Mouse (Mus musculus) gonadal fat pad, adult 2 months (tissue): ENCODE data around the gene Ccdc83. TPM values are rescaled to one million over a fixed set of nuclear protein-coding genes. Genes with fewer than 3 reads are reported as not detected.

Experiments
- DNase-seq: peaks from one replicate; pipeline ENCODE4 v3.0.0-alpha.2; 2012; ENCODE audit warnings: low read depth
- polyA plus RNA-seq: library from polyadenylated mRNA; depleted of rRNA; stranded (reverse); fragments of >200 nt; gene quantifications from 2 replicates; pipeline ENCODE4 v1.2.3, GENCODE M21; 2012; rRNA removed

Ccdc83 gene
- 0.11 and 0.12 TPM in 2 replicates for polyA plus RNA-seq

DNA sequence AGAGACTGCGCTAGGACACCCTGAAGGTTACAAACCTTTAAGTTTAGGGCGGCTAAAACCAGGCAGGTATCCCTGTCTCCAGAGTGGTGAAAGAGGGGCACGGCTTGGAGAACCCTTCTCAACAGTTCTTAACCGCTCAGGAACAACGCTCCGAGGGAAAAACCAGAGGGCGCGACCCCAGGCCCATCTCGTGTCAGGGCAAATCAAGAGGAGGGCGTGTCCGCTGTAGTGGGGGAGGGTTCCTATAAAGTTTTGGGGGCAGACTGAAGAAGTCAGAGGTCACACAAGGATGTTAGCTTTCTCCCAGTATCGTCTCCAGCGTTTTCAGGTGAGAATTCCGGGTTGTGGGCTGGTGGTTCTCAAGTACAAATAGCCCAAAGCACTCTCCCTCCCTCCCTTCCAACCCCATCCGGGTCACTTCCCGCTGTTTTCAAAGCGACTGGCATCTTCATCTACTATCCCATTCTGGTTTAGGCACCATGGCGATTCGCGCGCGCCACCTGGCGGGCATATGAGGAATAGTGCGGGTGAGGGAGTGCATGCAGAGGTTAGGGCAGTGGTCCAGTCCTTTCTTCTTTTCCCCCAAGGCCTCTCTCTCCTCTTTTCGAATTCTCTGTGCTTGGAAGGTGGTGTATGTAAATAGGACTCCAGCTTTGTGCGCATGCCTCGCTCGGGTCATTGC, at the start of gene Ccdc83:
Gene Ccdc83, minus strand, starts transcription at position 489 of the 682 bp plus-strand sequence.
- DNase-seq = no peak

DNA sequence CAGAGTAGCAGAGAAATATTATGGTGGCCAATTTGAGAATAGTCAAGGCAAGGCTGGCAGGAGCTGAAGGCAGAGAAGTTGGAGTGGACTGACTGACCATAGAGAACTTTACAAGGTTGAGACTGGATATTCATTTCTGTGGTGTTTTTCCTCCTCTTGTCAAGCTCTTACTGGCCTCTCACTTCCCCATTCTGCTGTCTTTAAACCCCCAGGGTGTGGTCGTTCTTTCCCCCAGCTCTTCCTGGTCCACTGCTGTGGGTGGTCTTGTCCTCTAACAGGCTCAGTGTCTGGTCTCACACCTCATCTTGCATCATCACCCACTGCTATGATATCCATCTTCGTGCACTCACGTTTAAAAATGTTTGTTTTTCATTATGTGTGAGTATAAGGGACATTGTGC, 47.8 kb upstream of the Ccdc83 start:
- DNase-seq = no peak

DNA sequence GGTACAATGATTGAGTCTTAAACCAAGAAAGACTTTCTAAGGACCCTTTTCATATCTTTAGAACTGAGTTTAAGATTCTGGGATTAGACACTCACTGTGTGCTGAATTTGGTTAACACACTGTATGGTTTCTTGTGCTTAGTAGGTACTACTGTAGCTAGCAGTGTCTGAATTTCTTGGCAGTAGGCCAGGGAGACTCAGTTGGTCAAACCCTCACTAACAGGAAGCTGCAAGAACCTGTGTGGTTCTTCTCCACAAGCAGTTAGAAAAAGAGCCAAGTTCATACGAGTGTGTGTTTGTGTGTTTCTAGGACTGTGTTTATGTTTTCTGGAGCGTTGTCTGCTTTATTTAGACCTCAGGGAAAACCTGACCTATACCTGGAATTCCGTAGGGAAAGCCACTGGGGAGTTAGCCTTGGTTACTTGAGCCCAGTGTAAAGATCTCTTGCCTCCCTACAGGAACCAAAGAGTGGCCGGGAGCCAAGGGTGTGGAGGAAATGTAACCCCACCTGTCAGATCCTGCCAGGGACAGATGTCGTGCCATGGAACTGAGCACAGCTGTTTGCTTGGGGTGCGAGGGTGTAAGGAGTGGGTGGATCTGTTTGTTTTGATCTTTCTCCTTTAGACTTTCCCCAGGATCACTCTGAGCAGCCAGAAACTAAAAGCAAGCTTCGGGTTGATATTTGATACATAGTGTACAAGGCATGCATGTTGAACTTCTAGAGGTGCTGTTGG, 46.7 kb upstream of the Ccdc83 start:
- no peak for DNase-seq

DNA sequence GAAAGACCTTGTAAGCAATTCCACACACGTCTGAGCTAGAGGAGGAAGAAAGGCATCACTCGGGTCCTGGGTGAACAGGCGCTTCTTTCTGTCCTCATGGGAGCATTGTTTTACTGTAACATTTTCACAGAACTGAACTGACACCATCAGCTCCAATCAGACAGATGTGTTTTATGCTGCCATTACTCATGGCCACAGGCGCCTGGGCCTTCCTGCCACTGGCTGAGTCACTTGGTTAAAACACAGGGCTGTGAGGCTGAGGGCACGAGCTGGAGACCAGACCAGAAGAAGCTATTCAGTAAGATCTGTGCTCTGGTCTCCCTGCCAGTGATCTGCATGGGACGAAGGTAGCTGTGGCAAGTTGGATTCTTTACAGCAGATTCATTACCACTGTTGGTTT, 42.4 kb upstream of the Ccdc83 start:
- no peak for DNase-seq

DNA sequence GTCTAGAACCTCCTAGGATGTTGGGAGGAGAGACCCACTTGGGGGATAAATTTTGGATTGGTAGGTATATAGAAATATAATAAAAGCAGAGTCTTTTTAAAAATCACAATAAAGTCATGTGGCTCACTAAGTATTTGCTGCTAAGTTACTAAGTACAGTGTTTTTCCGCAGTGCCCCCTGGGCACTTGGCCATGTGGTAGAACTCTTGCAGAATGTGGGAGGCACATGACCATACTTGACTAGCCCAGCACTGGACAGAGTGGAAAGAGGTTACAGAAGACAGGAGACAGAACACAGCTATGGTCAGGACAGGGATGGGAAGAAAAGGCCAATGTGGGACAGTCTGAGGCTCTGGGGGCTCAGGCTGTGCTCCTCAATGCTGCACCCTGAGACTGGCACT, 41.4 kb upstream of the Ccdc83 start:
- no peak for DNase-seq

DNA sequence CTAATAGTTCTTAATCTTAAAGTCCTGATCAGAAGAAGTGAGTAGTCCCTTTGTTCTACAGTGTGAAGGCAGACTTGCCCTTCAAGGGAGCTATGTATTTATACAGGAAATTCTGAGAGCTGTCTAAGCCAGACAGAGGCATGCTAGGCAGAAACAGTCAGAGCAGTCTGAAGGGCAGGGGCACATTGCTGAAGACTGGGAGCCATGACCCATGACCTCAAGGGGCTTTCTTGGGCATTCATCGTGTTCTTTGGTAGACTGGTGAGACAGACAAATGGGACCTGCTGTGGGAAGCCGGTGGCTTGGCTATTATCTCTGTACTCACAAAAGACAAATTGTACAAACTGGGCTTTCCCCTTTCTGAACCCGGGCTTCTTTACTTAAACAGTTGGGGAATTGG, 40.5 kb upstream of the Ccdc83 start:
- DNase-seq = no peak

DNA sequence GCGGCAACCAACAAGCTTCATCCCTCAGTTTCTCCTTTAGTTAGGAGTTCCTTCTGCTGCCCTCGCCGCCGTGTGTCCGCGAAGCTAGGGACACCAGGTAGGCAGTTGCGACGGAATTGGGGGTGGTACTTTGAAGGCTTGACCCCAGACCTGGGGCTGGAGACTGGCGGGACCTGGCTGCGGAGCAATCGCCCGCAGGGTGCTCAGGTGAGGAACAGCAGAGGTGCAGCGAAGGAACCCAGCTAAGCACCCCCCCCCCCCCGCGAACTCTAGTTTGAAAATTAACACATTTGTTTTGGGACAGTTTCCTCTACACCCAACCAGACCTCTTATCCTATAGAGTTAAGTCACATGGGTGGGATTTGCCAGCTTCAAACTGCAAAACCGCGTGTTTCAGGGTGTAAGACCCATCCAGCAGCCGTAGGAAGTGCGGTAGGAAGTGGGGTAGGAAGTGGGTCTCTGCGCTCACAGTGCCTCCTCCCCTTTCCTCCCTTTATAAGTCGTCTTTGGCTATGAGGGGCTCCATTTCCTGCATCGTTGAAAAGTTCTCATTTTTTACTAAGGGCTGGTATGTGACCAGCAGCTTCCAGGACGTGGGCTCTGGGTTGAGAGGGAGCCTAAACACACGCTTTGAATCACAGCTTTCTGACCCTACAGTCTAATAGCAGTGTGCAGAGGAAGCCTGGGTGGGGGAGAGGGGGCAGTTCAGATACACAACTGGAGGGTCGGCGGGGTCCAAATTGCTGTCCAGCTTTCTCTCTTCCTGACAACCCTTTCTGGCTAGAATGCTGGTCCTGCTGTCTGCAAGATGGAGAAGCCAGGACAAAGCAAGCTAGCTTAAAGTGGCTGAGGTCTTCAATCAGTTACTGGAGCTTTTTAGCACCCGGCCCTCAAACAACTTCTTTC, 37.3 kb upstream of the Ccdc83 start:
- no peak for DNase-seq

DNA sequence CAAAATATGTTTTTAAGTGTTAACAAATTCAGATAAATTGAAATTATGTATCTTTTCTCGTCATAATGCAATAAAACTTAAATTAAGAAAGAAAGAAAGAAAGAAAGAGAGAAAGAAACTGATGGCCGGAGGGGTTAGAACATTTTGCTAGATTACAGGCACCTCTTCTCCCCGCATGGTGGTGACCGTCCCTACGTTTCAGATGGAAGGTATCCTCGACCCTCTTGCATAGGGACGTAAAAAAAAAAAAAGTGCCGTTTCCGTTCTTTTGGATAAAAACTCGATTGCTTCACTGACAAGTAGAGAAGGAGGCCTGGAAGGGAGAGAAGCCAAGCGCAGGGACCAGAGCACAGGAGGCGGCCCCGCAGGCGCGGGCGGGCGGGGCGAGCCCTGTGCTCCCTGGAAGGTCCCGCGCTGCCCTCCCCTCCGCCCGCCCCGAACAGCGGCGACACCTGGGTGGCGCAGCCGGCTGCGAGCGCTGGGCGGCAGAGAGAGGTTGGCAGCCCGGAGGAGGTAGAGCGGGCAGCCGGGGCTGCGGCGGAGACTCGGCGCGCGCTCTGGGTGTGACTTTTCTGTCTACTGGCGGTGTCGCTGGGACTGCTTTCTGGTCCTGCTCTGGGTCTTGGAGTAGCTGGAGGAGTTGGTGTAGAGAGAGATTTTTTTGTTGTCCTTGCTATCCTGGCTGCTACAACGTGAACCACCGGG, 36.5 kb upstream of the Ccdc83 start, which contains the start of gene Sytl2:
Gene Sytl2, plus strand, starts transcription at position 311 of the 705 bp plus-strand sequence.
- no peak for DNase-seq

DNA sequence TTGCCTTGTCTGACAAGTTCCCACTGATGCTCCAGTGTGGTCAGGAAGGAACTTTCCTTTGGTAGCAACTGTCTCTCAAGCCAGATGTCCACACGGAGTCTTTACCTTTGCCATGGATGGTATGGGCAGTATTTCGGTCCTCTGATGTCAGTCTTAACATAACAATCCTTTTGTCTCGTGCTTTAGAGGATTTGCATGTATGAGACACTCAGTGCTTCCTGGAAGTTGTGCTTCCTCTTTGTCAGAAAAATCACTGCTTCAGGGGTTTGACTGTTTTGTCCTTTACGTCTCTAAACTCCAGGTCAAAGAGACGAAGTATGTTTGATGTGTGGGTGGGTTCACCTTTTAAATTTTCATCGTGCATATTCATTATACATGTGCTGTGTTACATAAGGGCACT, 26.3 kb upstream of the Ccdc83 start:
- DNase-seq = no peak

DNA sequence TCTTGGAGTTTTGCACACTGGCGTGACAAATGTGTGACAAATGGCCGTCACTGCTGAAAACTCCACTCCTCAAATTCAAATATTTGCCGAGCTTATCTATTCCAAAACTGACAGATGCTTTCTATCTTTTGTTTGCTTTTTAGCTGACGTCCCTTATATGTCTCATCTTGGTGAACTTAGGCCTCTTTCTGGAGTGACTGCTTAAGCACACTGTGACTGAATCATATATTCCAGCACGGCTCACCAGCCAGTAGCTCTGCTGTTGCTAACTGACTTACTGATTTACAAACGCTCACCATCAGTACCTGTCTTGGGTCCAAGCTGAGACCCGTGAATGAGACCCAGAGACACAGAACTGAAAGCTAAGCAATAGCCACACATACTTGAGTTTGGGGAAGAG, 19.2 kb upstream of the Ccdc83 start:
- no peak for DNase-seq

DNA sequence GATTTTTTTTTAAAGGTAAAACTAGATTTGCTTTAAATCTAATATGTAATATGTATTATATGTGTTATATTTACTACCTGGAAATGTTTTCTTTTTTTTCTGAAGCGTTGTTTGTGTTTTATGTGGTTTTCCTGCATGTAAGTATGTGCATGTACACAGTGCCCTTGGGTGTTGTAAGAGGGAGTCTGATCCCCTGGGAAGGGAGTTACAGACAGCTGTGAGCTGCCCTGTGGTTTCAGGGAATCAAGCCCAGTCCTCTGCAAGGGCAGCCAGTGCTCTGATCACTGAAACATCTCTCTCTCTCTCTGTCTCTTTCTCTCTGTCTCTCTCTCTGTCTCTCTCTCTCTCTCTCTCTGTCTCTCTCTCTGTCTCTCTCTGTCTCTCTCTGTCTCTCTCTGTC, 17.2 kb upstream of the Ccdc83 start:
- no peak for DNase-seq

DNA sequence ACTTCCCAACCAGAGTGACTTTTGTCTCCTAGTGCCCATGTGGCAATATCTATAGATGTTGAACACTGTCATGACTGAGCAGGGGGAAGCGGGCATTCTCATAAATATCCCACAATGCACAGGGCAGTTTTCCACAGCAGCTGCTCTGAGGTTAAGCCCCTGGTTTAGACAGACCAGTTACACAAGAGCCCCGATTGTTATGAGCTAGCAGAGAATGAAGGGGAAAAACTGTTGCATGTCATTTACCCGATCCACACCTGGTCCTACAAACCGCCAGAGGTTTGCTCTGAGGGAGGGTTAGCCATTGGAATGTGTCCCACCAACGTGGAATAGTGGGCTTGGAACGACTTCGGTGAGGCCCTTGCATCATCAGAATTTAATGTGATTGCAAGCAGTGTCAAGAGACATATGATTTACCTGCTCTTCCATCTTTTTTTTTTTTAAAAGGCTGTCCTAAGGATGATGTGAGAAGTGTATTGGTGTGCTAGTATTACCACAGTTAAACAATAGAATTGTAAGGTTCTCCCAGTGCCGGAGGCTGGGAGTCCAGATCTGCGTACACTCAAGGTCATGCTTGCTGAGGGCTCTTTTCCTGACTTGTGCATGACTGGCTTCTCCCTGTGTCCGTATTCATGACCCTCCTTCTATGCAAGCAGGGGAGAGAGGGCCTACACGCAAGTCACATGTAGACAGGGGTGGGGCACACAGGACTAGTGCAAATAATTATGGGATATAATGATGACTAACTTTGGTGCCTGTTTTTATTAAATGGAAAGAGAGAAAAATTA, 16.4 kb upstream of the Ccdc83 start:
- no peak for DNase-seq

DNA sequence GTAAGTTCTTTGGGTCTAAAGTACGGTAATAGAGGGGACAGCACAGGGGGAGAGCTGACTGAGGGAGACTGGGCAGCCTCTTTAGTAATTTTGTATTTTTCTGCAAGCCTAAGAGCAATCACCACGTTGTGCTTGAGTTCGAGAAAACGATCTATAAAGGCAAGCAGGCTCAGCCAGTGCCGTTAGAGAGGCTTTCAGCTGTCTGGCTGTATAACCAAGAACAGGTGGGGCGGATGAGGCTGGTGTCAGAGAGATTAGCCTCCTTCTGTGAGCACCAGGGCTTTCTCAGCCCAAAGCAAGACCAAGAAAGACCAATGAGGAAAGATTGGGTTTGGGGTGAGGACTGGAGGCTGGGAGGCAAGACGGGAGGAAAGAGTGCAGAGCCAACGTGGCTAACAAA, 15.3 kb upstream of the Ccdc83 start:
- no peak for DNase-seq

DNA sequence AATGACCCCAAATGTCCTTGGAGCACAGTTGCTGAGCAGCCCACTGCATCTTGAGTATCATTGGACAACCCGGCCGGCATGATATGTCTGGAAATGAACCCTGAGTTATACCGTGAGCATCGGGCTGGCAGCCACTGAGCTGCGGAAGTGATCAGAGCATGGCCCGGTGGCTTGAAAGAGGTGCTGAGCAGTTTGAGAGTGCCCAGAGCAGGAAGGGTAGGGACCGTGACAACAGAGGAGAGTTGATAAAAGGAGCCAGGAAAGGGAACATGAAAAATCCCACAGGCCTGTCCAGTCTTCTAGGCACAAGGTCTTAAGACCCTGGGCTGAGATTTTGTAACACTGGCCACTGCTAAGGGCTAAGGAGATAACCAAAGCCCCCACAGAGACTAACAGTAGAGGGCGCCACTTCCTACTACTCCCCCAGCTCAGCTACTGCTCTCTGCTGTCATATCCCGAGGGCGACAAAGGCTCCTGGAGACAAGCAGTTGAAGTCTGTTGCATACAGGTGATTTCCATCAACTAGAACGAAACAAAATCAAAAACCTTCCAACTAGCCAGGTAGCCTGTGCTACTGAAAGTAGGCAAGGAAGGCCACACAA, 14.8 kb upstream of the Ccdc83 start:
- DNase-seq = no peak

DNA sequence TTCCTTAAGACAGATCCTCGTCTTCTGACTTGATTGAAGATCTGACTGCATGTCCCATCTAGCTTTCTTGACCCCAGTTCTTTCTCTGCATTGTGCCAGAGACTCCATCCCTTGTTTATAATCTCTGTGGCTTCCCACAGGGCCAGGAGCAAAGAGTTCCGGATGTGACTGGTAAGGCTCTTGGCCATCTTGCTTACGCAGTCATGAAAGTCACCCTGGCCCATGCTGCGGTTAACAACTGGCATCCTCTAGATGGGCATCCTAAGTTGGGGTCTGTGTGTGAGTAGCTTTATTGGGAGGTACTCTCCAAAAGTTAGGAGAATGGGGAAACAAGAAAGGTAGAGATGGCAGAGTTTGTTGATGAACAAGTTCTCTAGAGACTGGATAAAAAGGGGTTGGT, 13.6 kb upstream of the Ccdc83 start:
- DNase-seq = no peak

DNA sequence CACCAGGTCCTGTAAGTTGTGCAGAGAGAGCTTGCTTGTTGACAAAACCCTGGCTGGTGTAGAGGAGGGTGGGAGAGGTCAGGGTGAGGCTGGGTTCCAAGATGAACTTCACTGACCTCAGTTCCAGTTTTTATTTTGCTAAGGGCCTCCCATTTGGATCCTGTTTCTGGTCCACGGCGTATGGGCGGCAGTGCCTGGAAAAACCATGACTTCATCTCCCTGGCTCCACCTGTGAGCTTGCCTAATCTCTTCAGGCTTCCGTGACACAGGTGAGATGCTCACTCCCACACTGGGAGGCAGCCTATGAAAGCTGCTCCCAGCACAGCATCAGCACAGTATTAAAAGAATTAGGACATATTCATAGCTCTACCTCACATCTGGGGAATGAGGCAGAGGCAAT, 12.2 kb upstream of the Ccdc83 start:
- no peak for DNase-seq

DNA sequence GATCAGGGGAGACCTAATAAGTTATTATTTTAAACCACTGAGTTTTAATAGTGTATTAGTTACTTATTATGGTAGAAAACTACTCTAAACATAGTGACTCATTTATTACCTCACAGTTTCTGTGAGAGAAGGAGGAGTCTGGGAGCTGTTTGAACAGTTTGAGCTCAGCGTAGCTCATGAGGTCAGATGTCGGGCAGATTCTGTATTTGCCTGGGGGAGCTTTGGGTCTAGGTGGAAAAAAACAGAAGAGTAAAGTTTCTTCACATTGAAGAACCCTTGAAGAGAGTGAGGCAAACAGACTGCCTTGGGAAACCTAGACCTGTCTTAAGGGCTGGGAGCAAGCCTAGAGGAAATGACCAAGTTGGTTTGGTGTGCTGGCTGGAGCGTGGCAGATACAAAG, 11.7 kb upstream of the Ccdc83 start:
- no peak for DNase-seq

DNA sequence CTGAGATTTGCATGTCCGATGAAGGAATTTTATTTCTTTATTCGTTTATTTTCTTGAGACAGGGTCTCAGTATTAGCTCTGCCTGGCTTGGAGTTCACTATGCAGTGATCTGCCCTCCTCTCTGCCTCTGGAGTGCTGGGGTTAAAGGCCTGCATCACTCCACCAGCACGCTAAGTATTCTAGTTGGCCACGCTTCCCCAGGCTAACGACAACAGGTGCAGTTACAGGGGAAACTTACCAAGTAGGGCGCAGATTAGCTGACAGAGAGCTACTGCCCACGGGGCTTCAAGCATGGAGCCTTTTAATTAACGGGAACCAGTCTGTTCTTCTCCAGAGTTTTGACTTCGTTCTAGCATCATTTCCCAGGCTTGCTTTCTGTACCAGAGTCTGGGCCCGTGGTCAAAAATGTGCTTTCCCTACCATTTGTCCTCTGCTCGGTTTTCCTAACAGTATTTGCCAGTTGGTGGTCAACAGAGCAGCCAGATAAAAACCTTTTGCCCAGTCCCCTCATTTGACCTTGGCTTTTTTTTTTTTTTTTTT, 9.1 kb upstream of the Ccdc83 start:
- no peak for DNase-seq

DNA sequence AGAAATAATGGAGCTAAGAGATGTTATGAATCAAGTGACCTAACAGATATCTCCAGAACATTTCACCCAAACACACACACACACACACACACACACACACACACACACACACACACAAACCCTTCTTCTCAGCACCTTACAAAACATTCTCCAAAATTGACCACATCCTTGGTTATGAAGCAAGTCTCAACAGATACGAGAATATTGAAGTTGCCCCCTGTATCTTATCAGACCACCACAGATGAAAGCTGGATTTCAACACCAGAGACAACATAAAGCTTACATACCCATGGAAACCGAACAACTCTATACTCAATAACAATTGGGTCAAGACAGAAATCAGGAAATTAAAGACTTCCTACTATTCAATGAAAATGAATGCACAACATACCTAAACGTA, 4.6 kb upstream of the Ccdc83 start:
- DNase-seq = no peak

DNA sequence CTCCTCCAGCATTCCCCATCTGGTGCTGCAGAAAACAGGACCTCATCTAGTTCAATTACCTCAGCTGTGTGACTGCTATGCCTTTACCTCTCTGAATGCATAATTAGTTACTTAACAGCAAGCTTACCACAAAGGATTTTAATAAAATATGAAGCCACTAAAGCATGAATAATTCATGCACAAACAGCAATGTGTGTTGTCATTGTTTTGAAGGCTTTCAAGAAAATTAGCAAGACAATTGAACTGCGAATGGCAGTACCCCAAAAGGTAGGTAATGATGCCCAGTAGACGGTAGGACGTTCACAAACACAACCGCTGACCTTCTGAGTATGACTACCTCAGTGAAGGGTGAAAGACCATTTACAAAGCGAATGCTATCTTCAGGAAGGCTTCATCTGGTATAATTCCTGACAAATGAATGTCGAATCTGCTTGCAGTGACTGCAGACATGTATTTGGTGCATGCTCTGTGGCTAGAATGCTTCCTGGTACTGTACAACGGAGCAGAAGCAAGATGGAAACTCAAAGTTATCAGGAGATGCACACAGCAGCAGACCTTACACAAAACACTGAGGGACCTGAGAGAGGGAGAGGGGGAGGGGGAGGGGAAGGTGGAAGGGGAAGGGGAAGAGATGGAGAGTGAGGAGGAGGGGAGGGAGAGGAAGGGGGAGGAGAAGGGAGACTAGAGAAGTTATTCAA, 3.5 kb downstream of the Ccdc83 start:
- DNase-seq = no peak
